Mouse (Mus musculus) liver, adult (tissue): Measurements from ENCODE around the gene G3bp1.

Experiments used
- GATA4 ChIP-seq: IDR thresholded peaks from 2 replicates; pipeline ENCODE4 v1.6.1; 2014; ENCODE audit warnings: mild to moderate bottlenecking, low read length; ENCODE audit not compliant: insufficient replicate concordance

The G3bp1 gene

GRCm38 (mm10) chr11:55497885-55498284 lies 28.4 kb downstream of the G3bp1 start:
- TF ChIP-seq GATA4 = no peak

GRCm38 (mm10) chr11:55501955-55502531 lies 32.6 kb downstream of the G3bp1 start:
- no peak for TF ChIP-seq GATA4

GRCm38 (mm10) chr11:55502886-55503285 lies 33.4 kb downstream of the G3bp1 start:
- no peak for TF ChIP-seq GATA4

GRCm38 (mm10) chr11:55505485-55505884 lies 36.0 kb downstream of the G3bp1 start:
- no peak for TF ChIP-seq GATA4

GRCm38 (mm10) chr11:55511374-55511773 lies 41.9 kb downstream of the G3bp1 start:
- no peak for TF ChIP-seq GATA4

- no peak for TF ChIP-seq GATA4
Measured at GRCm38 (mm10) chr11:55517666-55518065, 48.2 kb downstream of the G3bp1 start.

- TF ChIP-seq GATA4 = no peak
Measured at GRCm38 (mm10) chr11:55518806-55519674, 49.6 kb downstream of the G3bp1 start.

GRCm38 (mm10) chr11:55530741-55531140 lies 61.3 kb downstream of the G3bp1 start:
- TF ChIP-seq GATA4 = no peak

- TF ChIP-seq GATA4 = no peak
Measured at GRCm38 (mm10) chr11:55533378-55533777, 63.9 kb downstream of the G3bp1 start.

GRCm38 (mm10) chr11:55534766-55535165 lies 65.3 kb downstream of the G3bp1 start:
- no peak for TF ChIP-seq GATA4

- no peak for TF ChIP-seq GATA4
Measured at GRCm38 (mm10) chr11:55542128-55542527, 72.6 kb downstream of the G3bp1 start.

GRCm38 (mm10) chr11:55542671-55543070 lies 73.2 kb downstream of the G3bp1 start:
- TF ChIP-seq GATA4 = no peak

- no peak for TF ChIP-seq GATA4
Measured at GRCm38 (mm10) chr11:55545690-55546089, 76.2 kb downstream of the G3bp1 start.
